In genomic region chr15:90678488-90678887, GRCm38 (mm10) we compare ENCODE assay signal across 8 mouse cellular contexts. TPM values are rescaled to one million over a fixed set of nuclear protein-coding genes. Genes with fewer than 3 reads are reported as not detected.
DNase-seq lines count a peak whose midpoint lies in the region; ATAC-seq and TF ChIP-seq lines count a peak whose summit lies in the region.

No protein-coding gene starts in this region.

- ATAC-seq in common myeloid progenitor, adult 5-6 weeks (replicated peaks; ENCODE audit: low read depth, poor library complexity, severe bottlenecking) = peak; percentile 30
- ATAC-seq in granulocyte monocyte progenitor cell, adult 5-6 weeks (replicated peaks; ENCODE audit: poor library complexity, severe bottlenecking) = peak; percentile 39
- ATAC-seq in intestine, embryonic 15.5 days = peak; percentile 32
- no peak for ATAC-seq in liver, embryonic 13.5 days (ENCODE audit: low read depth)
- no peak for ATAC-seq in neural tube, embryonic 13.5 days (ENCODE audit: low read depth)
- no peak for ATAC-seq in megakaryocyte progenitor cell, adult 5-6 weeks (replicated peaks; ENCODE audit: poor library complexity)

- peak overlapping the region; percentile 91 for H3K27ac ChIP-seq in left cerebral cortex, adult 2 months
- H3K27ac ChIP-seq in intestine, embryonic 15.5 days = no peak overlapping the region
- no peak overlapping the region for H3K27ac ChIP-seq in liver, embryonic 13.5 days
- H3K27ac ChIP-seq in neural tube, embryonic 13.5 days (replicated peaks) = no peak overlapping the region

- H3K27me3 ChIP-seq in intestine, embryonic 15.5 days (replicated peaks) = no peaks in the 10 kb centered on the region
- H3K27me3 ChIP-seq in liver, embryonic 13.5 days = peaks cover 30% of the 10 kb centered on the region
- H3K27me3 ChIP-seq in neural tube, embryonic 13.5 days = peaks cover 20% of the 10 kb centered on the region

- H3K36me3 ChIP-seq in intestine, embryonic 15.5 days = no peaks in the 10 kb centered on the region
- no peaks in the 10 kb centered on the region for H3K36me3 ChIP-seq in liver, embryonic 13.5 days
- no peaks in the 10 kb centered on the region for H3K36me3 ChIP-seq in neural tube, embryonic 13.5 days

- peak overlapping the region; percentile 64 for H3K9ac ChIP-seq in intestine, embryonic 15.5 days
- no peak overlapping the region for H3K9ac ChIP-seq in liver, embryonic 13.5 days
- peak overlapping the region; percentile 75 for H3K9ac ChIP-seq in neural tube, embryonic 13.5 days

- WGBS in intestine, embryonic 15.5 days = 5% methylated on average over 19 of the region's 19 CpGs
- 7% methylated on average over 19 of the region's 19 CpGs for WGBS in liver, embryonic 13.5 days (ENCODE audit: insufficient replicate concordance)
- WGBS in neural tube, embryonic 13.5 days = 6% methylated on average over 19 of the region's 19 CpGs

- H3K4me1 ChIP-seq in intestine, embryonic 15.5 days (replicated peaks) = 0 out of 2 replicates have a peak, but pooled peaks cover 3% of the 10 kb centered on the region
- H3K4me1 ChIP-seq in liver, embryonic 13.5 days (replicated peaks) = peaks cover 6% of the 10 kb centered on the region; the same call in 1 of the 2 replicates
- peaks cover 15% of the 10 kb centered on the region for H3K4me1 ChIP-seq in neural tube, embryonic 13.5 days (replicated peaks)

- no peak for TF ChIP-seq CTCF in left cerebral cortex, adult 2 months (IDR thresholded peaks at IDR 0.05)

- peak in 1 of 2 experiments; percentile 38 for DNase-seq in left cerebral cortex, adult 2 months (ENCODE audit: extremely low spot score in 1 of 2, low spot score in 2 of 2)
- no peak for DNase-seq in left cerebral cortex, adult 8-10 months (ENCODE audit: low spot score in 2 of 2)
- DNase-seq in liver, embryonic 13.5 days = no peak

- H3K4me3 ChIP-seq in left cerebral cortex, adult 2 months = peak overlapping the region; percentile 75
- peak overlapping the region; percentile 62 for H3K4me3 ChIP-seq in intestine, embryonic 15.5 days (replicated peaks)
- H3K4me3 ChIP-seq in liver, embryonic 13.5 days (replicated peaks) = peak overlapping the region; percentile 54
- peak overlapping the region; percentile 65 for H3K4me3 ChIP-seq in neural tube, embryonic 13.5 days

- peak overlapping the region; percentile 93 for H3K4me2 ChIP-seq in intestine, embryonic 15.5 days (replicated peaks)
- peak overlapping the region; percentile 70 for H3K4me2 ChIP-seq in liver, embryonic 13.5 days
- H3K4me2 ChIP-seq in neural tube, embryonic 13.5 days = peak overlapping the region; percentile 85

- intact Hi-C loops in left cerebral cortex, adult 2 months (cut with DNase I) = loop anchor here (2.0 to 5.0 kb wide), 2 partner anchors 71 to 430 kb away; no protein-coding TSS in a partner anchor

- H3K9me3 ChIP-seq in intestine, embryonic 15.5 days = no peaks in the 10 kb centered on the region
- no peaks in the 10 kb centered on the region for H3K9me3 ChIP-seq in liver, embryonic 13.5 days (replicated peaks)
- no peaks in the 10 kb centered on the region for H3K9me3 ChIP-seq in neural tube, embryonic 13.5 days

RNA-seq across cellular contexts. Expression of gene Cpne8, which starts 0.7 kb away (rescaled TPM):
- 10 to 100 TPM; 24.0 to 26.5 TPM for total RNA-seq in left cerebral cortex, adult 2 months (2021)
- total RNA-seq in left cerebral cortex, adult 8-10 months (2022) = 10 to 100 TPM; 21.3 to 27.1 (median 22.1) TPM
- total RNA-seq in common myeloid progenitor, adult 5-6 weeks (2017) = 0.37 TPM in 1 of 2 replicates, not detected in the other
- total RNA-seq in granulocyte monocyte progenitor cell, adult 5-6 weeks (2014; fragmentation: Nextera tagmentation) = not detected in 2 replicates
- 0.13 TPM in 1 of 2 replicates, not detected in the other for total RNA-seq in granulocyte monocyte progenitor cell, adult 5-6 weeks (2017)
- 39.0 and 39.2 TPM in 2 replicates for polyA plus RNA-seq in intestine, embryonic 15.5 days (2015; fragmentation: Nextera tagmentation; extraction: Ambion mirVana)
- 1.0 and 1.5 TPM in 2 replicates for polyA plus RNA-seq in liver, embryonic 13.5 days (2015; fragmentation: Nextera tagmentation; extraction: Ambion mirVana)
- polyA plus RNA-seq in neural tube, embryonic 13.5 days (2015; fragmentation: Nextera tagmentation; extraction: Ambion mirVana) = 11.8 and 12.1 TPM in 2 replicates
- not detected in 2 replicates for total RNA-seq in megakaryocyte progenitor cell, adult 5-6 weeks (2015)
- total RNA-seq in megakaryocyte progenitor cell, adult 5-6 weeks (2017) = not detected in 2 replicates

Comparison
In these comparisons a context has a peak if more than half of its experiments do, and no peak if none do; other contexts are left out.
1. ATAC-seq: peak in common myeloid progenitor, adult 5-6 weeks (single experiment), granulocyte monocyte progenitor cell, adult 5-6 weeks (single experiment) and intestine, embryonic 15.5 days (single experiment); none in liver, embryonic 13.5 days (single experiment), neural tube, embryonic 13.5 days (single experiment) and megakaryocyte progenitor cell, adult 5-6 weeks (single experiment).
2. RNA of gene Cpne8, which starts 0.7 kb away (total RNA-seq): 24.0 to 26.5 TPM in left cerebral cortex, adult 2 months and 21.3 to 27.1 TPM in left cerebral cortex, adult 8-10 months; 0.37 TPM in common myeloid progenitor, adult 5-6 weeks, not detected in megakaryocyte progenitor cell, adult 5-6 weeks and 0.13 TPM in granulocyte monocyte progenitor cell, adult 5-6 weeks; every median in the first group is over 10 times any median in the second.
3. Peak in every context shown above with its lines, with median percentiles within 50 percentile points of each other: H3K4me3 ChIP-seq and H3K4me2 ChIP-seq.